Mouse (Mus musculus): ENCODE results near the gene Peli3.

Gene Peli3

DNA sequence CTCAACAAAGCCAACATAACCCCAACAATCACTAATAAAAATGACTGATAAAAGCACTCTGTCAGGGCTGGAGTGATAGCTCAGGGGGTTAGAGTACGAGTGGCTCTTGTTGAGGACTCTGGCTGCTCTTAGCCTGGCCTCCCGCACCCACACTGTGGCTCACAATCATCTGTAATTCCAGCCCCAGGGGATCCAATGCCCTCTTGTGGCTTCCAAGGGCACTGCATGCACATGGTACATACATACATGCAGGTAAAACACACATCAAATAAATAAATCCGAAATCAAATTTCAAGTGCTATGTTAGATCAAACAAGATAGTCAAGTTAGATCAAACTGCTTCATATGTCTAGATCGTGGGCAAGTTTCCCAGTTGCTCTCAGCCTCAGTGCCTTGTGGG is 34.8 kb downstream of the Peli3 start:
- DNase-seq = no peak

DNA sequence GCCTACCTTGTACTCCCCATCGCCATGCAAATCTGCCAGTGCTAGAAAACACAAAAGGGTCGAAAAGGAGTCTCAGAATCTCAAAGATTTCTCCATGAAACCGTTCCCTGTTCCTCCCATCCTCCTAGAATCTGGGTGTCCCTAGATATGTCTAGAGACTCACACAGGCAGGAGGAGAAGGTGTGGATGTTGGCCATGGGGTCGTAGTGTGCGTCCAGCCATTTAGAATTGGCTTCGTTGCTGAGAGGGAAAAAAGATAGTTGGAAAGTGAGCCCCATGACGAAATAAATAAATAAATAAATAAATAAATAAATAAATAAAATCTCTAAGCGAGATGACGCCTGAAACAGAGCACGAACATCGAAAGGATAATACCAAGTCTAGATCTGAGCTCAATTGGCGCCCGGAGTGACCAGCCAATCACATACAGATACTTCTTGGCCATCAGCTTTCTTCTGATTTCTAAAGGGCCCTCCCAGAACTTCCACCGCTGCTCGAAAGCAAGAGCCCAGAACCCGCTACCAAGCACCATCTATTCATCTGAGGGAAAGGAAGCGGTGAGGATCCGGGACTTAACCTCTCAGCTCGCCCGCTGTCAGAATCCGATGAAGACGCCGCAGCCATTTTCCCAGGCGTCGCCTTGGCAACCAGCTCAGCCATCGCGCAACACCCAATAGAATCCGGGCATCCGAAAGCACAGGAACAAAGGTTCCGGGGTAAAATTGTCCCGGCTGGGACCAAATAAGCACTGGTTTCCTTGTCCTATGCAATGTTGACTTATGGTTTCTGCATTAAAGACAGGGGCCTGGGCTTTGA is 36.7 kb downstream of the Peli3 start, which contains the start of gene Bbs1:
Gene Bbs1 (minus strand): TSS at position 650 of the 816 bp plus-strand sequence.
- peak; percentile 72 for DNase-seq

GRCm38 (mm10) chr19:4899888-4900287 is 43.0 kb downstream of the Peli3 start:
- DNase-seq = no peak

DNA sequence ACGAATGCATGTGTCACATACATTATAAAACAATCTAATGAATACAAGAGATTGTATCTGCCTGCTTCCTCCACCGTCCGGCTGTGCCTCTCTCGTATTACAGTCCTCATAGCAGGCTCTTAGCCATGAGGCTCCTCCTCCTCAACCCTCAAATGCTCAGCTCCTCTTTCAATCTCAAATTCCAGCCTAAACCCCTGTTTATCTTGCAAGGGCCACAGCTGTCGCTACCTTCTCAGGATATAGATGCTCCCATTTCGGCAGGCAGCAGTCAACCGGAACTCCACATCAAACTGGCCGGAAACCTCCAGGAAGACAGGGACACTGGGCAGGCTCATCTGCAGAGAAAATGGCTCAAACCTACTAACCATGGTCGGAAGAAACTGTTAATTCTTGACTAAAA is 44.0 kb downstream of the Peli3 start:
- no peak for DNase-seq

DNA sequence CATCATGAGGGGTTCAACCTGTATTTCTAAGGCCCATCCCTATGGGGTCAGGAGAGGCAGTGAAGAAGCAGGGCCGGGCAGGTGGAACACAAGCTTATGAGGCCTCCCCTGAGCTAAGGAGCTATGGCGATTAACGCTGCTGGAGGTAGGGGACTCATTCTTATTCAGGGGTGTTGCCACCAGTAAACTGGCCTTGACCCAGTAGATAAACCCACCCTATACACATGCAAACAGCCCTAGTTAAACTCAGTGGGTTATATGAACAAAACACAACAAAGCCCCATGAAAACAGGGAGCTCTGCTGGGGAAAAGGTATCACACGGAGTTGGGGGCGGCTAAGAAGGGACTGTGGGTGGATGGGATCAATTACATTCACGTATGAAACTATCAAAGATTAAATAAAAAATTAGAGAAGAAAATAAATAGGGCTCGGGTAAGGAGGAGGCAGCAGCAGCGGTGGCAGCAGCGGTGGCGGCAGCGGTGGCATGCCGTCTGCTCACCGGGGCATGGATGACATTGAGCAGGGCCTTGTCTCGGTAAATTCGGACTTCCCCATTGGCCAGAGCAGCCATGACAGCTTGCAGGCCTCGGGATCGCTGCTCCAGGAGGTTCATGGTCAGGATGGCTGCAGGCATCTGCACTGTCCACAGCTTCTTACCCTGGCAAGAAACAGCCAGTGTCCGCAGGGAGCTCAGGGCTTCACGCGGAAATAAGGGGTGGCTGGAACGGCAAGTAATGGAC is 46.0 kb downstream of the Peli3 start:
- no peak for DNase-seq

GRCm38 (mm10) chr19:4891798-4892197 is 51.1 kb downstream of the Peli3 start:
- no peak for DNase-seq

GRCm38 (mm10) chr19:4889791-4890190 is 53.1 kb downstream of the Peli3 start:
- DNase-seq = no peak

- no peak for DNase-seq
Observed at GRCm38 (mm10) chr19:4883961-4884360, 59.0 kb downstream of the Peli3 start.
